9 mouse cellular contexts compared by ENCODE assay signal in genomic region chr15:13088504-13089058, GRCm38 (mm10).
DNase-seq lines count a peak whose midpoint lies in the region; ATAC-seq lines count a peak whose summit lies in the region.
"Had no signal": no experiment of that assay in that cellular context is flagged by ENCODE, and none has a peak within 500 bp of the region (broad histone marks: within the 10 kb centered on the region; RNA-seq: fewer than 3 reads in every experiment).

No protein-coding gene starts in this region.

- H3K4me3 ChIP-seq in embryonic facial prominence, embryonic 10.5 days = no peak overlapping the region
- no peak overlapping the region for H3K4me3 ChIP-seq in hindbrain, embryonic 13.5 days
- H3K4me3 ChIP-seq in midbrain, embryonic 14.5 days (replicated peaks; ENCODE audit: low read depth, low read length) = no peak overlapping the region
- H3K4me3 ChIP-seq: limb, embryonic 15.5 days had no signal

- H3K27me3 ChIP-seq in embryonic facial prominence, embryonic 10.5 days (replicated peaks; ENCODE audit: low read depth, poor library complexity, severe bottlenecking) = no peaks in the 10 kb centered on the region
- no peaks in the 10 kb centered on the region for H3K27me3 ChIP-seq in hindbrain, embryonic 13.5 days
- no peaks in the 10 kb centered on the region for H3K27me3 ChIP-seq in midbrain, embryonic 14.5 days (ENCODE audit: control insufficient read depth, insufficient read depth, low read length)
- H3K27me3 ChIP-seq: limb, embryonic 15.5 days had no signal

- peaks cover 18% of the 10 kb centered on the region for H3K36me3 ChIP-seq in embryonic facial prominence, embryonic 10.5 days (replicated peaks)
- no peaks in the 10 kb centered on the region for H3K36me3 ChIP-seq in hindbrain, embryonic 13.5 days
- H3K36me3 ChIP-seq in midbrain, embryonic 14.5 days (ENCODE audit: control insufficient read depth, insufficient read depth, low read length) = no peaks in the 10 kb centered on the region
- H3K36me3 ChIP-seq: limb, embryonic 15.5 days had no signal

- H3K9ac ChIP-seq in hindbrain, embryonic 13.5 days = no peak overlapping the region
- no peak overlapping the region for H3K9ac ChIP-seq in midbrain, embryonic 14.5 days (replicated peaks; ENCODE audit: low read length)
- H3K9ac ChIP-seq: limb, embryonic 15.5 days had no signal

- ATAC-seq in hindbrain, embryonic 13.5 days (ENCODE audit: low FRiP score) = peak; percentile 72; the same call in 1 of the 2 replicates
- ATAC-seq in midbrain, embryonic 14.5 days (ENCODE audit: low FRiP score, low TSS enrichment) = peak; percentile 78
- ATAC-seq in megakaryocyte, adult 5-6 weeks (ENCODE audit: poor library complexity, severe bottlenecking) = no peak

- H3K9me3 ChIP-seq in embryonic facial prominence, embryonic 10.5 days = no peaks in the 10 kb centered on the region
- H3K9me3 ChIP-seq in hindbrain, embryonic 13.5 days = no peaks in the 10 kb centered on the region
- H3K9me3 ChIP-seq in midbrain, embryonic 14.5 days (ENCODE audit: control insufficient read depth, low read length) = no peaks in the 10 kb centered on the region
- H3K9me3 ChIP-seq: limb, embryonic 15.5 days had no signal

- 54% methylated on average over 7 of the region's 7 CpGs for WGBS in embryonic facial prominence, embryonic 10.5 days
- WGBS in hindbrain, embryonic 13.5 days = 45% methylated on average over 7 of the region's 7 CpGs
- 40% methylated on average over 7 of the region's 7 CpGs for WGBS in midbrain, embryonic 14.5 days

- H3K27ac ChIP-seq in embryonic facial prominence, embryonic 10.5 days (replicated peaks) = no peak overlapping the region
- H3K27ac ChIP-seq in hindbrain, embryonic 13.5 days = no peak overlapping the region
- no peak overlapping the region for H3K27ac ChIP-seq in midbrain, embryonic 14.5 days (replicated peaks; ENCODE audit: low read depth, low read length)
- H3K27ac ChIP-seq: limb, embryonic 15.5 days had no signal

- H3K4me2 ChIP-seq in hindbrain, embryonic 13.5 days = no peak overlapping the region
- H3K4me2 ChIP-seq in midbrain, embryonic 14.5 days (ENCODE audit: low read length) = no peak overlapping the region
- H3K4me2 ChIP-seq: limb, embryonic 15.5 days had no signal

- H3K4me1 ChIP-seq in embryonic facial prominence, embryonic 10.5 days = 0 out of 2 replicates have a peak, but pooled peaks cover 4% of the 10 kb centered on the region
- H3K4me1 ChIP-seq in hindbrain, embryonic 13.5 days (replicated peaks) = no peaks in the 10 kb centered on the region
- no peaks in the 10 kb centered on the region for H3K4me1 ChIP-seq in midbrain, embryonic 14.5 days (ENCODE audit: control insufficient read depth, insufficient read depth, low read length)
- H3K4me1 ChIP-seq: limb, embryonic 15.5 days had no signal

- peak; percentile 41 for DNase-seq in gastrocnemius, postnatal 10 days
- DNase-seq in gastrocnemius, adult 18-20 months (ENCODE audit: low spot score) = no peak
- peak; percentile 22 for DNase-seq in adipocyte (ENCODE audit: low spot score)
- DNase-seq in embryonic facial prominence, embryonic 10.5 days (ENCODE audit: low spot score) = peak; percentile 72
- DNase-seq in layer of hippocampus, postnatal 14 days (ENCODE audit: low spot score in 2 of 2) = peak; percentile 71 to 74
- DNase-seq in midbrain, embryonic 14.5 days = peak; percentile 81
